Mouse (Mus musculus): Measurements from ENCODE around the gene Apom.

The Apom gene

GRCm38 (mm10) chr17:35131500-35132173 is at the start of gene Apom:
Apom (minus strand) TSS chr17:35132050.
- in situ Hi-C loops (cut with MboI, MseI) = no loop called here

- in situ Hi-C loops (cut with MboI, MseI) = no loop called here
Measured at GRCm38 (mm10) chr17:35180093-35180492, 48.2 kb upstream of the Apom start.

GRCm38 (mm10) chr17:35178528-35178927 is 46.7 kb upstream of the Apom start:
- in situ Hi-C loops (cut with MboI, MseI) = no loop called here

GRCm38 (mm10) chr17:35175968-35176367 is 44.1 kb upstream of the Apom start, which contains the start of gene Aif1:
Aif1 (minus strand) TSS chr17:35176068.
- in situ Hi-C loops (cut with MboI, MseI) = no loop called here

GRCm38 (mm10) chr17:35175382-35175781 is 43.5 kb upstream of the Apom start:
- in situ Hi-C loops (cut with MboI, MseI) = no loop called here

GRCm38 (mm10) chr17:35174201-35174977 is 42.5 kb upstream of the Apom start:
- in situ Hi-C loops (cut with MboI, MseI) = loop anchor here (5.0 kb wide), 1 partner anchor 58 kb away; the partner anchor contains the start of gene Atp6v1g2

GRCm38 (mm10) chr17:35173329-35173728 is 41.5 kb upstream of the Apom start:
- in situ Hi-C loops (cut with MboI, MseI) = loop anchor here (5.0 kb wide), 1 partner anchor 59 kb away; the partner anchor contains the start of gene Atp6v1g2

GRCm38 (mm10) chr17:35172445-35173234 is 40.8 kb upstream of the Apom start:
- in situ Hi-C loops (cut with MboI, MseI) = loop anchor here (5.0 kb wide), 1 partner anchor 60 kb away; the partner anchor contains the start of gene Atp6v1g2

- in situ Hi-C loops (cut with MboI, MseI) = no loop called here
Measured at GRCm38 (mm10) chr17:35168541-35169207, 36.8 kb upstream of the Apom start.

GRCm38 (mm10) chr17:35167794-35168193 is 35.9 kb upstream of the Apom start:
- in situ Hi-C loops (cut with MboI, MseI) = no loop called here

GRCm38 (mm10) chr17:35166352-35167035 is 34.6 kb upstream of the Apom start:
- in situ Hi-C loops (cut with MboI, MseI) = no loop called here

- in situ Hi-C loops (cut with MboI, MseI) = no loop called here
Measured at GRCm38 (mm10) chr17:35165451-35166155, 33.8 kb upstream of the Apom start.

GRCm38 (mm10) chr17:35164568-35165450 is 33.0 kb upstream of the Apom start, which contains the start of gene Prrc2a:
Prrc2a (minus strand) TSS chr17:35164897.
- in situ Hi-C loops (cut with MboI, MseI) = no loop called here

GRCm38 (mm10) chr17:35164218-35164567 is 32.3 kb upstream of the Apom start:
- in situ Hi-C loops (cut with MboI, MseI) = no loop called here

- in situ Hi-C loops (cut with MboI, MseI) = no loop called here
Measured at GRCm38 (mm10) chr17:35163326-35164081, 31.7 kb upstream of the Apom start.

GRCm38 (mm10) chr17:35162730-35163129 is 30.9 kb upstream of the Apom start:
- in situ Hi-C loops (cut with MboI, MseI) = no loop called here

GRCm38 (mm10) chr17:35162121-35162520 is 30.3 kb upstream of the Apom start:
- in situ Hi-C loops (cut with MboI, MseI) = no loop called here

- in situ Hi-C loops (cut with MboI, MseI) = no loop called here
Measured at GRCm38 (mm10) chr17:35161421-35161820, 29.6 kb upstream of the Apom start.
